Mouse (Mus musculus): ENCODE data around the gene Ddah2.

Gene Ddah2

GRCm38 (mm10) chr17:35105740-35106389 is 47.0 kb downstream of the Ddah2 start:
- peak; percentile 55 to 76 for DNase-seq

DNA sequence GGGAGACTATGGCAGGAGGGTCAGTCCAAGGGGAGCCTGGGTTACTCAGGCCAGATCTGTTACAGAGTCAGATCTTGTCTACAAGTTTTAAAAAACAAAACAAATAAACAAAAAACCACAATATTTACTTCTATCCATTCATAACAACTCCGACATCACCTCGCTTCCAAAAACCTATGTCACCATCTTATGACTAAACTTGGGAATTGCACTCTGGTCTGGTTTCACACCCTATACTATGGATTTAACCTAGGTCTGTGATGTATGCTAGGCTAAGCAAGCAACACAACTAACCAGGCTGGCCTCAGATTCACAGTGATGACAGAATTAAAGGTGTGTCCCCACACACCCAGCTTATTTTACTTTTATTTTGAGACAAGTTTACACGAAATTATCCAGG is 47.7 kb downstream of the Ddah2 start:
- DNase-seq = no peak

DNA sequence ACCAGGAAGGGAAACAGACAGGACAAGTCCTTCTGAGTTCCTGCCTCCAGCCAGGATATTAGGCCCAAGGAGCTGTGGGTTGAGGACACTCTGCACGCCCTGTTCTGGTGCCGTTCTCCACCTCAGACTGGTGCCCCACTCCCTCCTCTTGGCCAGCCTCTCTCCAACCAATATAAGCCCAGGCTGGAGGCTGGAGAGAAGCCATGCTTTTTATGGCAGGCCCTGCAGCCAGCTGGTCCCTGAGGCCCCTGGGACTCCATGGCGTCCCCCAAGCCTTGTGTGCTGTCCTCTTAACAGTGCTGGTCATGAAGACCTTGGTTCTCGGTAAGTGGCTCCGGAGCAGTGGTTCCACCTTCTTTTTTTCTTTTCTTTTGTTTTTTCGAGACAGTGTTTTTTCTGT is 49.3 kb downstream of the Ddah2 start, which contains the start of gene Ly6g5c:
Gene Ly6g5c, plus strand, starts transcription at position 183 of the 400 bp plus-strand sequence.
- DNase-seq = no peak

All from kidney, postnatal 36 days (tissue).